Mouse (Mus musculus) embryonic facial prominence, embryonic 13.5 days (tissue): Measurements from ENCODE around the gene Ift57. TPM values are rescaled to one million over a fixed set of nuclear protein-coding genes. Genes with fewer than 3 reads are reported as not detected.

Experiments used
- ATAC-seq: fragments of 200-750 bp; cut with Nextera tagmentation; 2 replicates; pipeline ENCODE4 v1.8.0; 2017; ENCODE audit warnings: low read depth; ENCODE audit not compliant: insufficient number of reproducible peaks, insufficient read depth, low FRiP score, low TSS enrichment
- H3K27ac ChIP-seq: fragments of 300-500 bp; sonication (generic); 2 replicates; pipeline ENCODE4 v1.5.1; 2015; ENCODE audit warnings: moderate library complexity, mild to moderate bottlenecking, inconsistent platforms
- H3K27me3 ChIP-seq: fragments of 300-500 bp; sonication (generic); 2 replicates; pipeline ENCODE4 v1.6.1; 2015; ENCODE audit warnings: mild to moderate bottlenecking, inconsistent platforms
- H3K36me3 ChIP-seq: fragments of 300-500 bp; sonication (generic); 2 replicates; pipeline ENCODE4 v1.6.1; 2015; ENCODE audit warnings: mild to moderate bottlenecking, inconsistent platforms
- H3K4me1 ChIP-seq: fragments of 300-500 bp; sonication (generic); 2 replicates; pipeline ENCODE4 v1.6.1; 2015; ENCODE audit warnings: inconsistent platforms
- H3K4me2 ChIP-seq: fragments of 300-500 bp; sonication (generic); 2 replicates; pipeline ENCODE4 v1.6.1; 2015; ENCODE audit warnings: moderate library complexity, mild to moderate bottlenecking, inconsistent platforms
- H3K4me3 ChIP-seq: fragments of 300-500 bp; sonication (generic); 2 replicates; pipeline ENCODE4 v1.5.1; 2015; ENCODE audit warnings: mild to moderate bottlenecking, inconsistent platforms
- H3K9ac ChIP-seq: fragments of 300-500 bp; sonication (generic); 2 replicates; pipeline ENCODE4 v1.6.1; 2015; ENCODE audit warnings: mild to moderate bottlenecking, inconsistent platforms
- H3K9me3 ChIP-seq: fragments of 300-500 bp; sonication (generic); 2 replicates; pipeline ENCODE4 v1.6.1; 2016; ENCODE audit warnings: inconsistent platforms
- WGBS: fragments of 180-500 bp; shearing (Covaris S2); methylation state at CpG from one replicate; pipeline ENCODE4 v1.1.7; 2015; ENCODE audit warnings: mixed read lengths; 5-methylcytosine and 5-hydroxymethylcytosine counted together
- polyA plus RNA-seq: library from polyadenylated mRNA; unstranded; fragments of >200 nt; fragmentation: Nextera tagmentation; extraction: Ambion mirVana; gene quantifications from 2 replicates; pipeline ENCODE4 v1.2.1, GENCODE M21; 2015

Gene Ift57
- polyA plus RNA-seq, 1 experiment from 2014 or later: 37.7 TPM

- Histone ChIP-seq H3K9ac (no peak overlapping the region), H3K4me2 (no peak overlapping the region), H3K4me3 (no peak overlapping the region), H3K27ac (no peak overlapping the region), H3K9me3 (no peaks in the 10 kb centered on the region), H3K4me1 (peaks cover 1% of the 10 kb centered on the region), H3K27me3 (no peaks in the 10 kb centered on the region), H3K36me3 (no peaks in the 10 kb centered on the region)
- WGBS: 81% methylated on average over 6 of the region's 6 CpGs
- no peak for ATAC-seq
These were observed 99.8 kb downstream of the Ift57 start for GRCm38 (mm10) chr16:49798790-49799189.

GRCm38 (mm10) chr16:49799597-49800561, 100.8 kb downstream of the Ift57 start, which contains the start of gene Cd47:
Gene Cd47 (plus strand): TSS chr16:49800533.
- peaks cover 10% of the 10 kb centered on the region for H3K4me1 ChIP-seq
- no peak within 1 kb of the TSS for H3K9ac ChIP-seq
- 81% methylated on average over 10 of the region's 10 CpGs for WGBS
- H3K9me3 ChIP-seq: no peaks in the 10 kb centered on the region
- H3K27ac ChIP-seq: no peak within 1 kb of the TSS
- H3K4me3 ChIP-seq: no peak within 1 kb of the TSS
- no peaks in the 10 kb centered on the region for H3K27me3 ChIP-seq
- no peak within 1 kb of the TSS for H3K4me2 ChIP-seq
- ATAC-seq: no peak
- H3K36me3 ChIP-seq: no peaks in the 10 kb centered on the region

- H3K9ac ChIP-seq: no peak overlapping the region
- H3K27ac ChIP-seq: no peak overlapping the region
- no peak for ATAC-seq
- no peaks in the 10 kb centered on the region for H3K36me3 ChIP-seq
- WGBS: 86% methylated on average over 5 of the region's 5 CpGs
- no peaks in the 10 kb centered on the region for H3K9me3 ChIP-seq
- H3K27me3 ChIP-seq: no peaks in the 10 kb centered on the region
- no peak overlapping the region for H3K4me3 ChIP-seq
- no peak overlapping the region for H3K4me2 ChIP-seq
- peaks cover 10% of the 10 kb centered on the region for H3K4me1 ChIP-seq
These were observed 102.0 kb downstream of the Ift57 start for GRCm38 (mm10) chr16:49800996-49801395.

GRCm38 (mm10) chr16:49801399-49801798, 102.4 kb downstream of the Ift57 start:
- H3K36me3 ChIP-seq: no peaks in the 10 kb centered on the region
- no peak for ATAC-seq
- H3K27me3 ChIP-seq: no peaks in the 10 kb centered on the region
- no peak overlapping the region for H3K27ac ChIP-seq
- WGBS: 49% methylated on average over 5 of the region's 5 CpGs
- no peak overlapping the region for H3K9ac ChIP-seq
- no peak overlapping the region for H3K4me2 ChIP-seq
- H3K4me1 ChIP-seq: peaks cover 10% of the 10 kb centered on the region
- no peak overlapping the region for H3K4me3 ChIP-seq
- no peaks in the 10 kb centered on the region for H3K9me3 ChIP-seq

- Histone ChIP-seq H3K36me3 (no peaks in the 10 kb centered on the region), H3K9ac (no peak overlapping the region), H3K4me1 (peaks cover 10% of the 10 kb centered on the region), H3K27ac (no peak overlapping the region), H3K27me3 (no peaks in the 10 kb centered on the region), H3K4me2 (no peak overlapping the region), H3K4me3 (no peak overlapping the region), H3K9me3 (no peaks in the 10 kb centered on the region)
- ATAC-seq: no peak
- 66% methylated on average over 2 of the region's 2 CpGs for WGBS
These were observed 104.0 kb downstream of the Ift57 start for GRCm38 (mm10) chr16:49802993-49803392.

GRCm38 (mm10) chr16:49803932-49804461, 105.0 kb downstream of the Ift57 start:
- Histone ChIP-seq H3K27ac (no peak overlapping the region), H3K4me3 (peak overlapping the region; percentile 36), H3K9me3 (no peaks in the 10 kb centered on the region), H3K4me1 (peaks cover 10% of the 10 kb centered on the region), H3K4me2 (peak overlapping the region; percentile 66), H3K27me3 (no peaks in the 10 kb centered on the region), H3K9ac (peak overlapping the region; percentile 69), H3K36me3 (no peaks in the 10 kb centered on the region)
- WGBS: 4% methylated on average over 12 of the region's 12 CpGs
- ATAC-seq: 0 out of 2 replicates have a peak, but pooled peaks have one; percentile 62

- Histone ChIP-seq H3K9me3 (no peaks in the 10 kb centered on the region), H3K9ac (no peak overlapping the region), H3K27ac (no peak overlapping the region), H3K4me1 (peaks cover 10% of the 10 kb centered on the region), H3K4me3 (no peak overlapping the region), H3K36me3 (no peaks in the 10 kb centered on the region), H3K27me3 (no peaks in the 10 kb centered on the region), H3K4me2 (no peak overlapping the region)
- no peak for ATAC-seq
- WGBS: 77% methylated on average over 10 of the region's 10 CpGs
These were observed 107.9 kb downstream of the Ift57 start for GRCm38 (mm10) chr16:49806920-49807319.

GRCm38 (mm10) chr16:49807419-49807841, 108.4 kb downstream of the Ift57 start:
- 86% methylated on average over 7 of the region's 7 CpGs for WGBS
- Histone ChIP-seq H3K9ac (no peak overlapping the region), H3K9me3 (no peaks in the 10 kb centered on the region), H3K27me3 (no peaks in the 10 kb centered on the region), H3K4me1 (peaks cover 13% of the 10 kb centered on the region), H3K4me3 (no peak overlapping the region), H3K4me2 (no peak overlapping the region), H3K27ac (no peak overlapping the region), H3K36me3 (no peaks in the 10 kb centered on the region)
- ATAC-seq: no peak

GRCm38 (mm10) chr16:49807862-49808430, 108.9 kb downstream of the Ift57 start:
- Histone ChIP-seq H3K9ac (no peak overlapping the region), H3K4me2 (no peak overlapping the region), H3K36me3 (no peaks in the 10 kb centered on the region), H3K9me3 (no peaks in the 10 kb centered on the region), H3K27me3 (no peaks in the 10 kb centered on the region), H3K27ac (no peak overlapping the region), H3K4me3 (no peak overlapping the region), H3K4me1 (peaks cover 18% of the 10 kb centered on the region)
- no peak for ATAC-seq
- WGBS: 84% methylated on average over 18 of the region's 18 CpGs

- no peak for ATAC-seq
- Histone ChIP-seq H3K9ac (no peak overlapping the region), H3K36me3 (no peaks in the 10 kb centered on the region), H3K4me2 (no peak overlapping the region), H3K27me3 (no peaks in the 10 kb centered on the region), H3K4me1 (peaks cover 15% of the 10 kb centered on the region), H3K4me3 (no peak overlapping the region), H3K9me3 (no peaks in the 10 kb centered on the region), H3K27ac (no peak overlapping the region)
- 70% methylated on average over 2 of the region's 2 CpGs for WGBS
These were observed 112.9 kb downstream of the Ift57 start for GRCm38 (mm10) chr16:49811897-49812296.

- Histone ChIP-seq H3K4me1 (peaks cover 15% of the 10 kb centered on the region), H3K4me3 (no peak overlapping the region), H3K27ac (peak overlapping the region; percentile 39; the same call in 1 of the 2 replicates), H3K4me2 (no peak overlapping the region), H3K27me3 (no peaks in the 10 kb centered on the region), H3K9me3 (no peaks in the 10 kb centered on the region), H3K9ac (no peak overlapping the region), H3K36me3 (no peaks in the 10 kb centered on the region)
- 26% methylated on average over 10 of the region's 10 CpGs for WGBS
- 0 out of 2 replicates have a peak, but pooled peaks have one; percentile 37 for ATAC-seq
These were observed 114.0 kb downstream of the Ift57 start for GRCm38 (mm10) chr16:49812821-49813616.
